Comparison of ENCODE assay signal across 9 mouse cellular contexts in the genomic region with DNA sequence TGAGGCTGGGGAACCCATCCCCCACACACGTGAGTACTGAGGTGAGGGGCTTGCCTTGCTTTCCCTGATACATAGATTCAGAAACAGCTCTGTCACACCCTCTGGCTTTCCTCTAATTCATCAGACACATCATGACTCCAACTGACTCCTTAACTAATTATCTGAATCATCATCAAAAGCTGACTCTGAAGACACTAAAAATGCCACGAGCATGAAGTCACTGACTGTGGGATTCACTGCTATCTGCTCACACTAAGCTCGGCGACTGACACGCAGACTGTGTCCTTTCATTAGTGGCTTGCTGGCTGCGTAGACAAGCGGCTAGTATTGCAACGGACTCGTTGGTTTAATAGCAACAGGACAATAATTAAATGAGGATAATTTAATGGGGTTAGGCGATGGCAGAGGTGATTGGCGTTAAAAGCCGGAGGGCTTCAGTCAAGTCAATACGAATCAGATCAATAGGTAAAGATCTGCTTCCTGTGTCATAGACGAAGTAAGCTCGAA. TPM values are rescaled to one million over a fixed set of nuclear protein-coding genes. Genes with fewer than 3 reads are reported as not detected.
A peak's percentile ranks its signal among the peaks of the same experiment; 100 is the strongest.
DNase-seq lines count a peak whose midpoint lies in the region; ATAC-seq and TF ChIP-seq lines count a peak whose summit lies in the region.
"Had no signal": no experiment of that assay in that cellular context is flagged by ENCODE, and none has a peak within 500 bp of the region (broad histone marks: within the 10 kb centered on the region; RNA-seq: fewer than 3 reads in every experiment).

No protein-coding gene starts in this region.

- TF ChIP-seq CTCF in brain, embryonic 14.5 days (IDR thresholded peaks at IDR 0.05; ENCODE audit: borderline replicate concordance, extremely low read depth, insufficient read depth, insufficient read length) = no peak

- no peaks in the 10 kb centered on the region for H3K36me3 ChIP-seq in heart, embryonic 16.5 days (ENCODE audit: control insufficient read depth, insufficient read depth)
- no peaks in the 10 kb centered on the region for H3K36me3 ChIP-seq in hindbrain, embryonic 16.5 days (ENCODE audit: control insufficient read depth, insufficient read depth, low read length)
- H3K36me3 ChIP-seq in midbrain, embryonic 15.5 days (replicated peaks) = no peaks in the 10 kb centered on the region

- H3K4me1 ChIP-seq in heart, embryonic 16.5 days (ENCODE audit: control insufficient read depth, insufficient read depth, low read length) = peaks cover 10% of the 10 kb centered on the region
- peaks cover 3% of the 10 kb centered on the region for H3K4me1 ChIP-seq in hindbrain, embryonic 16.5 days (ENCODE audit: control insufficient read depth, insufficient read depth, low read depth, low read length)
- peaks cover 14% of the 10 kb centered on the region for H3K4me1 ChIP-seq in midbrain, embryonic 15.5 days

- peak overlapping the region; percentile 63 for H3K9ac ChIP-seq in heart, embryonic 16.5 days (ENCODE audit: low read length)
- peak overlapping the region; percentile 57; the same call in 1 of the 2 replicates for H3K9ac ChIP-seq in hindbrain, embryonic 16.5 days (ENCODE audit: low read depth, low read length)
- no peak overlapping the region for H3K9ac ChIP-seq in midbrain, embryonic 15.5 days

- no peaks in the 10 kb centered on the region for H3K9me3 ChIP-seq in heart, embryonic 16.5 days (replicated peaks; ENCODE audit: control insufficient read depth, low read length)
- no peaks in the 10 kb centered on the region for H3K9me3 ChIP-seq in hindbrain, embryonic 16.5 days (ENCODE audit: control insufficient read depth, low read length)
- H3K9me3 ChIP-seq in midbrain, embryonic 15.5 days = no peaks in the 10 kb centered on the region

- intact Hi-C loops in heart, postnatal 10 days (cut with DNase I) = no loop called here

- H3K4me2 ChIP-seq in heart, embryonic 16.5 days (ENCODE audit: low read depth, low read length) = peak overlapping the region; percentile 74
- peak overlapping the region; percentile 58 for H3K4me2 ChIP-seq in hindbrain, embryonic 16.5 days (ENCODE audit: low read length)
- peak overlapping the region; percentile 47 for H3K4me2 ChIP-seq in midbrain, embryonic 15.5 days

- H3K4me3 ChIP-seq in heart, embryonic 16.5 days (ENCODE audit: low read length) = peak overlapping the region; percentile 53
- H3K4me3 ChIP-seq in hindbrain, embryonic 16.5 days (ENCODE audit: low read length) = peak overlapping the region; percentile 36
- peak overlapping the region; percentile 35 for H3K4me3 ChIP-seq in midbrain, embryonic 15.5 days

- no peaks in the 10 kb centered on the region for H3K27me3 ChIP-seq in heart, embryonic 16.5 days (ENCODE audit: control insufficient read depth, insufficient read depth, low read length)
- no peaks in the 10 kb centered on the region; the same call in 1 of the 2 replicates for H3K27me3 ChIP-seq in hindbrain, embryonic 16.5 days (replicated peaks; ENCODE audit: control insufficient read depth, insufficient read depth, low read length)
- H3K27me3 ChIP-seq in midbrain, embryonic 15.5 days (replicated peaks) = no peaks in the 10 kb centered on the region

- DNase-seq in heart, postnatal 10 days = no peak
- DNase-seq in brain, embryonic 14.5 days (ENCODE audit: low read depth) = peak; percentile 34
- DNase-seq in cerebellum, postnatal 4 days (ENCODE audit: low spot score in 2 of 2) = no peak
- DNase-seq in right cerebral cortex, adult 2 months (ENCODE audit: low spot score in 2 of 2) = no peak
- DNase-seq in kidney, adult 11 months = no peak

- TF ChIP-seq POLR2A in brain, embryonic 14.5 days (IDR thresholded peaks at IDR 0.05; ENCODE audit: borderline replicate concordance, extremely low read depth, insufficient read depth, insufficient read length, poor library complexity, severe bottlenecking) = no peak

- no peak for ATAC-seq in heart, embryonic 16.5 days (replicated peaks; ENCODE audit: extremely low read depth, insufficient read depth, low FRiP score)
- ATAC-seq in hindbrain, embryonic 16.5 days = no peak
- ATAC-seq in midbrain, embryonic 15.5 days (replicated peaks) = 0 out of 2 replicates have a peak, but pooled peaks have one; percentile 30

- 63% methylated on average over 15 of the region's 15 CpGs for WGBS in heart, embryonic 16.5 days
- 69% methylated on average over 15 of the region's 15 CpGs for WGBS in hindbrain, embryonic 16.5 days
- 74% methylated on average over 15 of the region's 15 CpGs for WGBS in midbrain, embryonic 15.5 days

- H3K27ac ChIP-seq in heart, embryonic 16.5 days (ENCODE audit: low read length) = no peak overlapping the region
- H3K27ac ChIP-seq in hindbrain, embryonic 16.5 days (ENCODE audit: low read depth, low read length) = no peak overlapping the region
- H3K27ac ChIP-seq in midbrain, embryonic 15.5 days = no peak overlapping the region

RNA-seq across cellular contexts. Expression of a gene that starts 6.2 kb away (rescaled TPM):
- 1.1 and 1.7 TPM in 2 replicates for polyA plus RNA-seq in heart, embryonic 16.5 days (2015; fragmentation: Nextera tagmentation; extraction: Ambion mirVana)
- total RNA-seq in heart, postnatal 10 days (2021) = 1 to 10 TPM; 1.2 to 2.6 TPM
- polyA plus RNA-seq in brain, embryonic 14.5 days (2012; rRNA removed) = 0.38 and 0.51 TPM in 2 replicates
- 0.90 and 1.1 TPM in 2 replicates for polyA plus RNA-seq in hindbrain, embryonic 16.5 days (2015; fragmentation: Nextera tagmentation; extraction: Ambion mirVana)
- 0.63 and 0.88 TPM in 2 replicates for polyA plus RNA-seq in midbrain, embryonic 15.5 days (2015; fragmentation: Nextera tagmentation; extraction: Ambion mirVana)
- total RNA-seq: common myeloid progenitor, adult 5-6 weeks had no signal

RNA-seq across cellular contexts. Expression of a gene that starts 28.0 kb away (rescaled TPM):
- polyA plus RNA-seq in heart, embryonic 16.5 days (2015; fragmentation: Nextera tagmentation; extraction: Ambion mirVana) = 91.6 and 93.2 TPM in 2 replicates
- total RNA-seq in heart, postnatal 10 days (2021) = 10 to 100 TPM; 31.7 to 36.8 TPM
- polyA plus RNA-seq in brain, embryonic 14.5 days (2012; rRNA removed) = 73.9 and 77.3 TPM in 2 replicates
- polyA plus RNA-seq in hindbrain, embryonic 16.5 days (2015; fragmentation: Nextera tagmentation; extraction: Ambion mirVana) = 95.6 and 113 TPM in 2 replicates
- 106 and 111 TPM in 2 replicates for polyA plus RNA-seq in midbrain, embryonic 15.5 days (2015; fragmentation: Nextera tagmentation; extraction: Ambion mirVana)

RNA-seq across cellular contexts. Expression of a gene that starts 54.1 kb away (rescaled TPM):
- polyA plus RNA-seq in heart, embryonic 16.5 days (2015; fragmentation: Nextera tagmentation; extraction: Ambion mirVana) = 3.7 and 3.9 TPM in 2 replicates
- 1 to 10 TPM; 1.3 to 2.5 TPM for total RNA-seq in heart, postnatal 10 days (2021)
- 13.0 and 13.2 TPM in 2 replicates for polyA plus RNA-seq in brain, embryonic 14.5 days (2012; rRNA removed)
- polyA plus RNA-seq in hindbrain, embryonic 16.5 days (2015; fragmentation: Nextera tagmentation; extraction: Ambion mirVana) = 19.3 and 21.9 TPM in 2 replicates
- 19.3 and 19.6 TPM in 2 replicates for polyA plus RNA-seq in midbrain, embryonic 15.5 days (2015; fragmentation: Nextera tagmentation; extraction: Ambion mirVana)

RNA-seq across cellular contexts. Expression of a gene that starts 54.5 kb away (rescaled TPM):
- polyA plus RNA-seq in heart, embryonic 16.5 days (2015; fragmentation: Nextera tagmentation; extraction: Ambion mirVana) = 0.21 TPM in 1 of 2 replicates, not detected in the other
- under 1 TPM; 0.19 to 0.20 TPM for total RNA-seq in heart, postnatal 10 days (2021)
- polyA plus RNA-seq in brain, embryonic 14.5 days (2012; rRNA removed) = 0.26 and 0.37 TPM in 2 replicates
- polyA plus RNA-seq in hindbrain, embryonic 16.5 days (2015; fragmentation: Nextera tagmentation; extraction: Ambion mirVana) = 0.59 and 0.64 TPM in 2 replicates
- 0.31 and 0.45 TPM in 2 replicates for polyA plus RNA-seq in midbrain, embryonic 15.5 days (2015; fragmentation: Nextera tagmentation; extraction: Ambion mirVana)
- total RNA-seq: common myeloid progenitor, adult 5-6 weeks had no signal
